Mouse (Mus musculus) gastrocnemius, postnatal 10 days (tissue): Measurements from ENCODE around the gene Ppp1r3c. TPM values are rescaled to one million over a fixed set of nuclear protein-coding genes. Genes with fewer than 3 reads are reported as not detected.
"Not testable (repeated sequence)": the region's sequence is repeated elsewhere in the genome, so short reads cannot be mapped to it uniquely, and the experiment has no call there.

Experiments used
- DNase-seq: peaks from one replicate; pipeline ENCODE4 v3.0.0; 2021; ENCODE audit warnings: mixed read lengths
- long read RNA-seq, 2 experiments: library from polyadenylated mRNA; stranded (forward); transcript quantifications; one replicate each; pipeline ENCODE4 v2.0.0; 2021
- total RNA-seq, 2 experiments: library from RNA; stranded (reverse); gene quantifications; 2 replicates each; pipeline ENCODE4 v1.2.3; 2021

Ppp1r3c gene
- total RNA-seq, result 100 to 1,000 TPM in 1 of 2 experiments, 10 to 100 TPM in 1; 85.4 to 102 TPM
- long read RNA-seq, experiment 1, transcript Ppp1r3c-201 (2 exons, 2,725 nt), result major isoform, 38 of 75 reads
- long read RNA-seq, experiment 1, partial matches to known transcripts, result 35 of 75 reads
- long read RNA-seq, experiment 1, other reads (novel, unspliced or antisense), result 2 of 75 reads
- long read RNA-seq, experiment 2, transcript Ppp1r3c-201 (2 exons, 2,725 nt), result major isoform, 38 of 70 reads
- long read RNA-seq, experiment 2, partial matches to known transcripts, result 0 of 70 reads
- long read RNA-seq, experiment 2, other reads (novel, unspliced or antisense), result 32 of 70 reads

- DNase-seq, result peak; percentile 90
Measured at GRCm38 (mm10) chr19:36736537-36736936, at the start of gene Ppp1r3c. Gene Ppp1r3c (minus strand): TSS chr19:36736653.

DNA sequence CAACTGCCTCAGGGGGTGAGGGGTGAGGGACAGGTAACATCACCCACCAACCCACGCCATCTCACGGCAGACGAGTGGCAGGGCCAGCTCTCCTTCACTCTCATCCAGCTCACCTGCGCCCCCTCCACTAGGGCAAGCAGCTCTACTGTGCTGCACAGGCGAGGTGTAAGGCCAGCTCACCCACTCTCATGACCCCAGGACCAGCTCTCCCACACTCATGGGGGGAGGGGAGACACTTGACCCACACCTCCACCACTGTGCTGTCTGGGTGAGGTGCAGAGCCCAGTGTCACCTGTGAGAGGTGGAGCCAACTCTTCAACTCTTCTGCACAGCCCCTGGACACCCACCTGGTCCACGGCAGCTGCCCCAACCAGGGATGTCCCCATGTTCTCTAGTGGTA is 46.7 kb upstream of the Ppp1r3c start:
- DNase-seq, result no peak

DNA sequence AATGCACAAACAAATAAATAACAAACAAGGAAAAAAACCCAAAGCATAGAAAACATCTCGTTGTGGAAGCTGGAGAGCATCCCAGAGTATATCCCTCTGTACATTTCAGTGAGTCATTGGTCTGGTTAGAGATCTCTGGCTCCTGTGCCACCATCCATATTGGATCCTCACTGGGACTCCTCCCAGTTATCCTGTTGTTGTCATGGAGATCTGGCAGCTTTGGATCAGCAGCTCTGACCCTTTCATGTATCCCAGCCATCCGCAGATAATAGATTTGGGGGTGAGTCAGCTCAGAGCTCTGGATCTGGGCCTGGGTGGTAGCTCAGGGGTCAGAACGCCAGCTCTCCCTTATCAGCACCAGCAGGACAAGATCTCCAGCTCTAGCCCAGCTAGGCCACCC is 46.1 kb upstream of the Ppp1r3c start:
- DNase-seq, result no peak

GRCm38 (mm10) chr19:36781996-36782395 is 45.5 kb upstream of the Ppp1r3c start:
- DNase-seq, result no peak

DNA sequence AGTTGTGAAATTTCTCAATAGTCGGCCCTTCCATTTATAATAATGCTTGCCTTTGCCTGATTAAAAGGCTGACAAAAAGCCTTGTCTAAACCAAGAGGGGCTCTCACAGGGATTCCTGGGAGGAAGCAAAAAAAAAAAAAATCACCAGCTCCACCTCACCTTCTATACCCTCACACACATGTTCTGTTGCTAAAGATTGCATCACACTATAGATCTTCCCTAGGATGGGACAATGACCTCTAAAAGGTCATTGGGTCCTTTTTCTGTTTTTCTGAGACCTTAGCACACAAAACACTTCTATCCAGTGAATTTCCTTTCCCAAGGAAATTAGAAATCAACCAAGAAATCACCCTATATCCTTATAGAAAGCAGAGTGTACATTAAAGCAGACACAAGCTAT is 43.9 kb upstream of the Ppp1r3c start:
- no peak for DNase-seq

- no peak for DNase-seq
Measured at GRCm38 (mm10) chr19:36779765-36780164, 43.3 kb upstream of the Ppp1r3c start.

GRCm38 (mm10) chr19:36775531-36775930 is 39.1 kb upstream of the Ppp1r3c start:
- peak; percentile 43 for DNase-seq

DNA sequence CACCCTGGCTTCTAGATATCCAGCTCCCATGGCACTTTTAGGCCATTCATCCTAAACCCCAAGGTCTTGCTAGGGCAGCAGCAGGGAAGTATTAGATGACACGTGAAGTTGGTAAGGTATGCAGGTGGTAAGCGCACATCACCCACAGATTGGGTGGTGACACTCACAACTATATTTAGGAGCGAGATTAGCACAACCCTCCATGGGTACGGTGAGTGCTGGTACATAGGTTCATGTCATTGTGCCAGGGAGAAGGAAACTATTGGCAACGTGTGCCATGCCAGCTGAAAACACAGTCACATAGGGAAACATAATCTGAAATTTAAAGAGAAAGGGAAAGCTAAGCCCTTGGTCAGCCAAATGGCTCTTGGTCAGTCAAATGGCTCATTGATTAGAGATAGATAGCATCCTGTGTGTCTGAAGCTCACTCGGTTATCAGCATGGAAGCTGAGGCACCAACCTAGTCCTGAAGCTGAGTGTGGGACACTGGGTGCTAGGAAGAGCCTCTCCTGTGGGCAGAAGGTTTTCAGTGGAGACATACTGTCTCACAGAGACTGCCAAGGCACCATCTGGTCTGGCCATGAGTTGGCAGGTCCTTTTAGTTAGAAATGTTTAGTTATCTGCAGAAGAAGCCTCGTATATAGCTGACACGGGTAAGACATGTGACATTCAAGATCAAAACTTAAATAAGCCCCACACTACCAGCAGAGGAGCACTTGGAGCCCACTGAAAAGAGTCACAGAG is 37.4 kb upstream of the Ppp1r3c start:
- no peak for DNase-seq

- DNase-seq, result no peak
Measured at GRCm38 (mm10) chr19:36768084-36768483, 31.6 kb upstream of the Ppp1r3c start.

DNA sequence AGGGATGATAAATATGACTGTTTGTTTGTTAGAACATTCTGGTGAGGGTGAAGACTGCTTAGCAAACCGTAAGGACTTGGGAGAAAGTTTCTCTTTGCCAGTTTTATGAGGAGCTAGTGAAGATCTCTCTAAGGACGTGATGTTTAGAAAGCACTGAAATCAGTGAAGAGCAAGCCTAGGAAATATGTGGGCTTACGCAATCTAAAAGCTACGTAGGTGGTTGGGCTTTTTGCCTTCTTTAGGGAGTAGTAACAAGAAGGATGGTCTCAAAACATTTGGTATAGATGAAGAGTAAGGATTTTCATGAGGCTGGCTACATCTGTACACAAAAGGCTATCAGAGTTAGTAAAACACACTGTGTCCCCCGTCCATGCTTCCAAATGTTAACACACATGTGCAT is 28.0 kb upstream of the Ppp1r3c start:
- DNase-seq, result no peak

GRCm38 (mm10) chr19:36748996-36749395 is 12.5 kb upstream of the Ppp1r3c start:
- DNase-seq, result no peak

DNA sequence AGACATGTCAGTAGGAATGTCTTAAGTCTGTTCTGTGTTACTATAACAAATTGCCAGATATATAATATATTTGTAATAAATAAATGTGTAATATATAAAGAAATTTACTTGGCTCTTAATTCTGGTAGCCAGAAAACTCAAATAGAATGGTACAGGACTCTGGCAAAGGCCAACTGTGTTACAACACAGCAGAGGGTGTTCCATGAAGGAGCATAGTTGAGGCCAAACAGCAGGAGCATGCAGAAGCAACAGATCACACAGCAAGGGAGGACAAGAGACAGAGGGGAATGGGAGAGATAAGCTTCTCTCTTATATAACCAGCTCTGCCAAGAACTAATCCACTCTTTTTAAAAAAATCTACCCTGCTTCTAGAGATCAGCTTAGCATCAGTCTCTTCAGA is 5.9 kb upstream of the Ppp1r3c start:
- no peak for DNase-seq

GRCm38 (mm10) chr19:36739566-36740211 is 3.2 kb upstream of the Ppp1r3c start:
- DNase-seq, result no peak

GRCm38 (mm10) chr19:36738009-36738408 is 1.6 kb upstream of the Ppp1r3c start:
- DNase-seq, result no peak

DNA sequence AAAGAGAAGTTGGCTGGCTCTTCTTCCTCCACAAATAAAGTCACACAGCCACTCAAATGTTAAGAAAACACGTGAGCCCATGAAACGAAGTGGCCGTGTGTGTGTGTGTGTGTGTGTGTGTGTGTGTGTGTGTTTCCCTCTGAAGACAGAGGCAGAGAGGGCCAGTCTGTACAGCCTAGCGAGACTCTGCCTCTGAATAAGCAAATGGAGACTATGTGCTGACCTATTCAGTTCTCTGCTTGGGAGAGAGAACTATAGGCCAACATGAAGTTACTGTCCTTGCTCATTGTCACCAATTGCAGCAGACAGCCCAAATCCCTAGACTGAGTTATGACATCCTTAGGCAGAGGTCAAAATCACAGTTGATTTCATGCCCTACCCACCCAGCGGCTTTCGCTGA is 634 bp upstream of the Ppp1r3c start:
- DNase-seq, result no peak

DNA sequence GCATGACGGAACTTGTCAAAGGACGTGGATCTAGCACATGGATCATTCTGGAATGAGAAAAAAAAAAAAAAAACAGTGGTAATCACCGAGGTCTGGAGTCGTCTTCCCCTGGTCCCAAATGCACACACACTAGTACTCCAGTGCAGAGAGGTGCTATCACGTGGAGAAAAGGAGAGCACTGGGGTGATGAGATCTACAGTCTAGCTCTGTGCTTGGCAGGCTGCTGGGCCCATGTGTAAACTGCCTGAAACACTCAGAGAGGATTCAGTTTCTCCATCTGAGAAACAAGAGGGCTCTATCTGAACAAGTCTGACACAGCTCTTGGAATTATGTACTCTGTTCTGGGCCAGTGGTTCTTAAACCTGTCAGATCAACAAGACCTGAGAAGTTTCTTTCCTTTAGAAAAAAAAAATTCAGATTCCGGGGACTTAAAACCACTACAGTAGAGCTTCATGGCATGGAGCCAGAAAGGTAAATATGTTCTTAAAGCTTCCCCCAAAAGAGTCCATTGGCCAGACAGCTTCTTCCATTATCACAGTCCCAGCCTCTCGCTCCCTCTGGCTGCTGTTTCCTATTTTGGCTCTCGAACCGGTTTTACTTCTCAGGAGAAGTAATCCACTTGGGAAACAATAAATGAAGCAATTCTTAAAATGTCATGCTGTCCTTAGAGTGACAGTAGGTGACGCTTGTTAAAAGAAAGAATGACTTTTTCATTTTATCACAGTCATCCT is 2.0 kb downstream of the Ppp1r3c start:
- no peak for DNase-seq

GRCm38 (mm10) chr19:36733191-36733943 is 3.1 kb downstream of the Ppp1r3c start:
- no peak for DNase-seq

- peak; percentile 46 for DNase-seq
Measured at GRCm38 (mm10) chr19:36731310-36731709, 5.1 kb downstream of the Ppp1r3c start.

DNA sequence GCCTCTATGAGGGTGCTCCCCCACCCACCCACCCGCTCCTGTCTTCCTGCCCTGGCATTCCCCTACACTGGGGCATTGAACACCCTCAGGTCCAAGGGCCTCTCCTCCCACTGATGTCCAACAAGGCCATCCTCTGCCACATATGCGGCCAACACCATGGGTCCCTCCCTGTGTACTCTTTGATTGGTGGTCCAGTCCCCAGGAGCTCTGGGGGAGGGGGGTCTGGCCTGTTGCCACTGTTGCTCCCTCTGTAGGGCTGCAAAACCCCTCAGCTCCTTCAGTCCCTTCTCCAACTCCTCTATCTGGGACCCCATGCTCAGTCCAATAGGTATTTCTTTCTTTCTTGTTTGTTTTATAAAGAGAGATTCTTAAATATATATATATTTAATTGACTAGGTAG is 6.0 kb downstream of the Ppp1r3c start:
- not testable (repeated sequence) for DNase-seq

GRCm38 (mm10) chr19:36728741-36729460 is 7.6 kb downstream of the Ppp1r3c start:
- DNase-seq, result no peak

GRCm38 (mm10) chr19:36724970-36725369 is 11.5 kb downstream of the Ppp1r3c start:
- DNase-seq, result no peak
